Mouse (Mus musculus) left cerebral cortex, adult 2 months (tissue): ENCODE measurements around the gene Sphk2. TPM values are rescaled to one million over a fixed set of nuclear protein-coding genes. Genes with fewer than 3 reads are reported as not detected.

Source experiments
- DNase-seq, 2 experiments: peaks; one replicate each; pipeline ENCODE4 v3.0.0; 2021 to 2022; ENCODE audit warnings: low spot score in 2 of 2, mixed read lengths in 1 of 2; ENCODE audit errors: extremely low spot score in 1 of 2
- H3K27ac ChIP-seq: fragments of 200-600 bp; 2 replicates; pipeline ENCODE4 v1.8.1; 2022
- H3K4me3 ChIP-seq: fragments of 200-600 bp; 2 replicates; pipeline ENCODE4 v1.8.1; 2022
- CTCF ChIP-seq: fragments of 200-600 bp; IDR thresholded peaks from 2 replicates; pipeline ENCODE4 v1.8.1; 2022; ENCODE audit warnings: antibody characterized with exemption, mild to moderate bottlenecking, moderate library complexity
- intact Hi-C: fragments of 180-260 bp; cut with DNase I; formaldehyde crosslinking; loops from one replicate; pipeline ENCODE4 v1.15.1; 2025
- total RNA-seq, 2 experiments: library from RNA; stranded (reverse); gene quantifications; 2 replicates each; pipeline ENCODE4 v1.2.3; 2021

Gene Sphk2
- total RNA-seq, 2 experiments from 2014 or later: 30.8 to 34.4 TPM

GRCm38 (mm10) chr7:45707375-45707967 lies 10.3 kb downstream of the Sphk2 start:
- Histone ChIP-seq H3K4me3 (peak overlapping the region; percentile 68), H3K27ac (peak overlapping the region; percentile 98)
- DNase-seq: peak; percentile 93 to 94
- intact Hi-C loops: no loop called here
- no peak for TF ChIP-seq CTCF

GRCm38 (mm10) chr7:45706721-45707241 lies 11.0 kb downstream of the Sphk2 start:
- DNase-seq: peak; percentile 86 to 87
- peak overlapping the region; percentile 68 for H3K4me3 ChIP-seq
- TF ChIP-seq CTCF: no peak; the same call in 1 of the 2 replicates
- intact Hi-C loops: no loop called here
- peak overlapping the region; percentile 98 for H3K27ac ChIP-seq

- Histone ChIP-seq H3K4me3 (peak overlapping the region; percentile 68), H3K27ac (peak overlapping the region; percentile 98)
- peak; percentile 65 to 77 for DNase-seq
- no peak for TF ChIP-seq CTCF
- intact Hi-C loops: no loop called here
Measured at GRCm38 (mm10) chr7:45705873-45706281, 11.9 kb downstream of the Sphk2 start.

GRCm38 (mm10) chr7:45705443-45705864 lies 12.3 kb downstream of the Sphk2 start:
- no peak; the same call in 1 of the 2 replicates for TF ChIP-seq CTCF
- DNase-seq: no peak
- intact Hi-C loops: no loop called here
- Histone ChIP-seq H3K4me3 (peak overlapping the region; percentile 68), H3K27ac (peak overlapping the region; percentile 98)

GRCm38 (mm10) chr7:45704730-45705442 lies 12.9 kb downstream of the Sphk2 start, which contains the start of gene Dbp:
Gene Dbp, plus strand, starts transcription at chr7:45705088.
- Histone ChIP-seq H3K27ac (peak within 1 kb of the TSS; percentile 98), H3K4me3 (peak within 1 kb of the TSS; percentile 68)
- peak; percentile 97 to 99 for DNase-seq
- no peak for TF ChIP-seq CTCF
- intact Hi-C loops: no loop called here

- Histone ChIP-seq H3K27ac (peak overlapping the region; percentile 98), H3K4me3 (peak overlapping the region; percentile 57)
- intact Hi-C loops: no loop called here
- DNase-seq: peak; percentile 68 to 75
- no peak for TF ChIP-seq CTCF
Measured at GRCm38 (mm10) chr7:45704046-45704559, 13.7 kb downstream of the Sphk2 start.

- DNase-seq: no peak
- H3K27ac ChIP-seq: peak overlapping the region; percentile 98
- peak overlapping the region; percentile 57 for H3K4me3 ChIP-seq
- intact Hi-C loops: no loop called here
- TF ChIP-seq CTCF: no peak
Measured at GRCm38 (mm10) chr7:45703521-45704033, 14.2 kb downstream of the Sphk2 start.

GRCm38 (mm10) chr7:45702809-45703520 lies 14.8 kb downstream of the Sphk2 start:
- peak in 1 of 2 experiments; percentile 19 for DNase-seq
- intact Hi-C loops: no loop called here
- TF ChIP-seq CTCF: no peak
- Histone ChIP-seq H3K4me3 (no peak overlapping the region), H3K27ac (peak overlapping the region; percentile 98)

GRCm38 (mm10) chr7:45702316-45702715 lies 15.5 kb downstream of the Sphk2 start:
- Histone ChIP-seq H3K27ac (no peak overlapping the region), H3K4me3 (no peak overlapping the region)
- no peak for TF ChIP-seq CTCF
- DNase-seq: no peak
- intact Hi-C loops: no loop called here

- intact Hi-C loops: no loop called here
- TF ChIP-seq CTCF: no peak
- peak overlapping the region; percentile 66 for H3K4me3 ChIP-seq
- H3K27ac ChIP-seq: peak overlapping the region; percentile 98
- DNase-seq: no peak
Measured at GRCm38 (mm10) chr7:45701607-45702006, 16.2 kb downstream of the Sphk2 start.

GRCm38 (mm10) chr7:45701072-45701471 lies 16.7 kb downstream of the Sphk2 start:
- intact Hi-C loops: no loop called here
- peak overlapping the region; percentile 66 for H3K4me3 ChIP-seq
- DNase-seq: peak in 1 of 2 experiments; percentile 36
- H3K27ac ChIP-seq: peak overlapping the region; percentile 98
- TF ChIP-seq CTCF: no peak
